Mouse (Mus musculus) midbrain, embryonic 16.5 days (tissue): ENCODE data around the gene Gtf3c1. TPM values are rescaled to one million over a fixed set of nuclear protein-coding genes. Genes with fewer than 3 reads are reported as not detected.

Source experiments
- ATAC-seq: fragments of 200-750 bp; cut with Nextera tagmentation; 2 replicates; pipeline ENCODE4 v1.8.0; 2017; ENCODE audit warnings: moderate TSS enrichment
- H3K27ac ChIP-seq: fragments of 300-500 bp; sonication (generic); 2 replicates; pipeline ENCODE4 v1.5.1; 2014; ENCODE audit warnings: mild to moderate bottlenecking, low read length, mixed read lengths
- H3K27me3 ChIP-seq: fragments of 300-500 bp; sonication (generic); 2 replicates; pipeline ENCODE4 v1.6.1; 2014; ENCODE audit warnings: low read depth, low read length, mixed read lengths; ENCODE audit not compliant: control insufficient read depth, insufficient read depth
- H3K36me3 ChIP-seq: fragments of 300-500 bp; sonication (generic); 2 replicates; pipeline ENCODE4 v1.6.1; 2014; ENCODE audit warnings: mild to moderate bottlenecking, low read length, moderate library complexity, mixed read lengths; ENCODE audit not compliant: control insufficient read depth, insufficient read depth
- H3K4me1 ChIP-seq: fragments of 300-500 bp; sonication (generic); 2 replicates; pipeline ENCODE4 v1.6.1; 2014; ENCODE audit warnings: mild to moderate bottlenecking, low read length, mixed read lengths; ENCODE audit not compliant: control insufficient read depth, insufficient read depth
- H3K4me2 ChIP-seq: fragments of 300-500 bp; sonication (generic); 2 replicates; pipeline ENCODE4 v1.6.1; 2014; ENCODE audit warnings: mild to moderate bottlenecking, low read length, mixed read lengths
- H3K4me3 ChIP-seq: fragments of 300-500 bp; sonication (generic); 2 replicates; pipeline ENCODE4 v1.5.1; 2014; ENCODE audit warnings: low read depth, mild to moderate bottlenecking, low read length, moderate library complexity, mixed read lengths
- H3K9ac ChIP-seq: fragments of 300-500 bp; sonication (generic); 2 replicates; pipeline ENCODE4 v1.6.1; 2014; ENCODE audit warnings: low read depth, low read length, mixed read lengths
- H3K9me3 ChIP-seq: fragments of 300-500 bp; sonication (generic); replicated peaks from 2 replicates; pipeline ENCODE4 v1.6.1; 2014; ENCODE audit warnings: mild to moderate bottlenecking, low read length, mixed read lengths; ENCODE audit not compliant: control insufficient read depth, poor library complexity, severe bottlenecking
- WGBS: fragments of 180-500 bp; shearing (Covaris S2); extraction: QIAGEN DNeasy Blood & Tissue Kit; methylation state at CpG from one replicate; pipeline ENCODE4 v1.1.7; 2014; 5-methylcytosine and 5-hydroxymethylcytosine counted together
- polyA plus RNA-seq: library from polyadenylated mRNA; unstranded; fragments of >200 nt; fragmentation: Nextera tagmentation; extraction: Ambion mirVana; gene quantifications from 2 replicates; pipeline ENCODE4 v1.2.1, GENCODE M21; 2015

Gtf3c1 gene
- polyA plus RNA-seq, 1 experiment from 2014 or later = 30.5 TPM

DNA sequence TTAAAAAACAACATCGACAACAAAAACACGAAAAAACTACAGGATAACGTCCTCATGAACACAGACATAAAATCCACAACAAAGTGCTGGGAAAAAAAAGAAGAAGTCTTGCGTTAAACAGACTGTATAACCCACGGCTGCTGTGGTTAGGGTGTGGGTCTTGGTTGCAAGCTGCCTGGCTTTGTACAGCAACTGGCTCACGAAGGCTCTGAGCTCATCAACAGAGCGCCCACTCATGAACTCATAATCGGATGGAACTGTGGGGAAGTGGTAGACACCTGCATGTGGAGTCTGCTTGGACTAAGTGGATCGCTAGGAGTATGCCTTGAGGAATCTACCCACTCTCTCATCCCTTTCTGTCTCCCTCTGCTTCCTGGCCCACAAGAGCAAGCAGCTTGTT, 110.5 kb downstream of the Gtf3c1 start:
- no peak overlapping the region for H3K4me2 ChIP-seq
- no peak overlapping the region for H3K27ac ChIP-seq
- no peaks in the 10 kb centered on the region for H3K4me1 ChIP-seq
- H3K27me3 ChIP-seq = no peaks in the 10 kb centered on the region; the same call in 1 of the 2 replicates
- 91% methylated on average over 9 of the region's 9 CpGs for WGBS
- no peaks in the 10 kb centered on the region for H3K9me3 ChIP-seq
- no peak overlapping the region for H3K4me3 ChIP-seq
- H3K9ac ChIP-seq = no peak overlapping the region
- no peak for ATAC-seq
- H3K36me3 ChIP-seq = no peaks in the 10 kb centered on the region

DNA sequence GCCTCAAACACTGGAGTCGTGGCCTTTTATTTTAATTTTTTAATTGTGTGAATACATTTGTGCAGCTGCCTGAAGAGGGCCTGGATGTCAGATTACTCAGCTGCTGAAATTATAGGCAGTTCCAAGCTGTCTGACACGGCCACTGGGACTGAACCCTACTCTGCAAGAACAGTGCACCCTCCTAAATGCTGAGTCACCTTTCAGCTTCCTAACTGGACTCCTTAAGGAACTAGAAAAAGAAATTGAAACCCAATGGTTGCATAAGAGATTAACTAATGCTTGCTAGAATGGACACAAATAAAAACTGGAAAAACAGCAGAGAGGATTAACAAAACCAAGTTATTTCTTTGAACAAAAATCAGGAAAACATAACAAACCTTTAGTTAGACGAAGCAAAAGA, 111.2 kb downstream of the Gtf3c1 start:
- no peak for ATAC-seq
- Histone ChIP-seq H3K9me3 (no peaks in the 10 kb centered on the region), H3K9ac (no peak overlapping the region), H3K27ac (no peak overlapping the region), H3K4me1 (no peaks in the 10 kb centered on the region), H3K4me3 (no peak overlapping the region), H3K4me2 (no peak overlapping the region), H3K36me3 (no peaks in the 10 kb centered on the region), H3K27me3 (no peaks in the 10 kb centered on the region; the same call in 1 of the 2 replicates)
- 61% methylated on average over 3 of the region's 3 CpGs for WGBS

DNA sequence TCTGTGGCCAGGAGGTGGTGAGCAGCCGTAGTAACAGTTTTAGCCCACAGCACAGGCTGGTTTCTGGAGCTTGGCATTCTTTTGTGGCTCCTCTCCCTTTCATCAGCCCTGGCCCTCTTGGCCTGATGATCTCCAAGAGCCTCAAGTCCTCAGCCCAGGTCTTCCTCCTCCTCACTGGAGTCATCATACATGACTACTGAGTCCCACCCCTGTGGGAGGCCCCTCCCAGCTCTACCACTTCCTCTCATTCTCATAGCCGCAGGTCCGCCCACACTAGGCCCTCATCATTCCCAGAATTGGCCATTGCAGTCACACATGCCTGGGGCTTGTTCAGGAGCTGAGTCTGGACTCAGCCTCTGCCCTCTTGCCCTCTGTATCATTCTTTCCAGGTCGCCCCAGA, 113.7 kb downstream of the Gtf3c1 start:
- ATAC-seq = no peak
- Histone ChIP-seq H3K9ac (no peak overlapping the region), H3K4me1 (no peaks in the 10 kb centered on the region), H3K4me3 (no peak overlapping the region), H3K36me3 (no peaks in the 10 kb centered on the region), H3K9me3 (no peaks in the 10 kb centered on the region), H3K27me3 (no peaks in the 10 kb centered on the region), H3K4me2 (no peak overlapping the region), H3K27ac (no peak overlapping the region)
- 93% methylated on average over 4 of the region's 4 CpGs for WGBS

Other genes with a start within 250 kb of the Gtf3c1 start
- gene Nsmce1, start 216.2 kb downstream of the Gtf3c1 start, polyA plus RNA-seq = 85.5 and 86.6 TPM in 2 replicates
- 5.1 and 5.2 TPM in 2 replicates for gene Il4ra, start 155.7 kb downstream of the Gtf3c1 start, polyA plus RNA-seq
- gene Il21r, start 104.4 kb downstream of the Gtf3c1 start, polyA plus RNA-seq = 0.28 and 0.41 TPM in 2 replicates
- gene D430042O09Rik, start 108 bp upstream of the Gtf3c1 start, polyA plus RNA-seq = 6.4 and 9.3 TPM in 2 replicates